Mouse (Mus musculus): ENCODE measurements around the gene Otulinl. TPM values are rescaled to one million over a fixed set of nuclear protein-coding genes. Genes with fewer than 3 reads are reported as not detected.

The Otulinl gene
- polyA plus RNA-seq, 1 experiment from 2014 or later = 9.8 TPM

DNA sequence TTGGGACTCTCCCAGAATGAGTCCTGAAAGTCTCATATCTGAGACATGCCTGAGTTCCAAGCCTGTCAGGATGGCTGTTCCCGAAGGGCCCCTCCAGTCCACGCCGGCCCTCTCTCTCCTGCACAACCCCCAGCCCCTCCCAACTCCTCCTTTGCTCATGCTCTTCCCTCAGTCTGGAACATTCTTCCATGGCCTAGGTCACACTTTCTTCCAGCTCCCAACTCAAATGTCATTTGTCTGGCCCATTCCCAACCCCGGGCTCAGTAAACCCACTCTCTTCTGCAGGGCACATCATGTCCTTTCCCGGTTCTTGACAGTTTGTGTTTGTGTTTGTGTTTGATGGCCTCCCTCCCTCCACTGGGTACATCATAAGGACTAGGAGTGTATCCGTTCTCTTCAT is 7.3 kb downstream of the Otulinl start:
- Histone ChIP-seq H3K4me1 (ENCODE audit: control insufficient read depth, insufficient read depth, low read length) (no peaks in the 10 kb centered on the region), H3K36me3 (ENCODE audit: control insufficient read depth, insufficient read depth, low read length) (no peaks in the 10 kb centered on the region), H3K9me3 (ENCODE audit: control insufficient read depth, low read length) (no peaks in the 10 kb centered on the region), H3K9ac (ENCODE audit: low read length) (no peak overlapping the region), H3K4me3 (ENCODE audit: low read depth, low read length) (no peak overlapping the region), H3K27me3 (ENCODE audit: control insufficient read depth, insufficient read depth, low read length) (no peaks in the 10 kb centered on the region), H3K4me2 (ENCODE audit: low read depth) (no peak overlapping the region), H3K27ac (ENCODE audit: low read depth, low read length) (no peak overlapping the region)
- ATAC-seq (ENCODE audit: insufficient read depth, low FRiP score, low TSS enrichment) (no peak), DNase-seq (ENCODE audit: low spot score) (no peak)
- 91% methylated on average over 6 of the region's 6 CpGs for WGBS

DNA sequence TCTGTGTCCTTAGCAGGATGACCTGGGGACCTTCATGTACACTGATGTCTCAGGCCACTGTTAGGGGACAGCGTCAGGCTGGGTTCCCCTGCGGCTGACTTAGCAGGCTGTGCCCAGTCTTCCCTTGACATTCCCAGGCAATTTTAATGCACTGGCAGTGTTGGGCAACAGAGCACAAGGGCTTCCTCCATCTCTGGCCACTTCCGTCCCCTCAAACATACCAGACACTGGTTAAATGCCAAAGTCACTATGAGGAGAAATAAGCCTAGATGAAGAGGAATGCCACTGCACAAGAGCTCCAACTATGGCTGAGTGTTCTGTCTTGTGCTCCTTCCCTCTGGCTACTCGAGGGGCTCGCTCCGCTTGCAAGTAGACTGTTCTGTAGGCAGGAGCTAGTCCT is 8.2 kb downstream of the Otulinl start:
- Histone ChIP-seq H3K36me3 (ENCODE audit: control insufficient read depth, insufficient read depth, low read length) (no peaks in the 10 kb centered on the region), H3K4me1 (ENCODE audit: control insufficient read depth, insufficient read depth, low read length) (no peaks in the 10 kb centered on the region), H3K27ac (ENCODE audit: low read depth, low read length) (no peak overlapping the region), H3K9ac (ENCODE audit: low read length) (no peak overlapping the region), H3K4me2 (ENCODE audit: low read depth) (no peak overlapping the region), H3K9me3 (ENCODE audit: control insufficient read depth, low read length) (no peaks in the 10 kb centered on the region), H3K4me3 (ENCODE audit: low read depth, low read length) (no peak overlapping the region), H3K27me3 (ENCODE audit: control insufficient read depth, insufficient read depth, low read length) (no peaks in the 10 kb centered on the region)
- WGBS = 93% methylated on average over 6 of the region's 6 CpGs
- ATAC-seq (ENCODE audit: insufficient read depth, low FRiP score, low TSS enrichment) = no peak
- DNase-seq (ENCODE audit: low spot score) = no peak

DNA sequence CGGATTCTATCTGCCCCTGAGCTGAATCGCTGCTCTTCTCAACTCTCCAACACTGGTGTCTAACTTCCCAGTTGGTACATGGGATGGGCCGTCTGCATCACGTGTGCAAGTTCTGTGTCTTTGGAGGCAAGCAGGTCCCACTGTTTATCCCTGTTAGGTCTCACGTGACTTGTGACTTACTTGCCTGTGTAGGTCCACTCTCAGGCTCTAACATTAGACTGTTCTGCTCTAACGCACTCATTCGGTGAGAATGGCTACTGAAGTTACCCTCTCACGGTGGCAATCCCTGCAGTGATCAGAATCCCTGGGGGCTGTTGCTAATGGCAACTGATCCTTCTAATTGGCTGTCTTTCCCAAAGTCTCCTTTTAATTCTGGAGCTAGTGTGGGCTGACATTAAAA is 9.1 kb downstream of the Otulinl start:
- Histone ChIP-seq H3K27me3 (ENCODE audit: control insufficient read depth, insufficient read depth, low read length) (no peaks in the 10 kb centered on the region), H3K27ac (ENCODE audit: low read depth, low read length) (no peak overlapping the region), H3K9ac (ENCODE audit: low read length) (no peak overlapping the region), H3K4me3 (ENCODE audit: low read depth, low read length) (no peak overlapping the region), H3K9me3 (ENCODE audit: control insufficient read depth, low read length) (no peaks in the 10 kb centered on the region), H3K4me2 (ENCODE audit: low read depth) (no peak overlapping the region), H3K4me1 (ENCODE audit: control insufficient read depth, insufficient read depth, low read length) (no peaks in the 10 kb centered on the region), H3K36me3 (ENCODE audit: control insufficient read depth, insufficient read depth, low read length) (no peaks in the 10 kb centered on the region)
- DNase-seq (ENCODE audit: low spot score) = no peak
- WGBS = 75% methylated on average over 8 of the region's 8 CpGs
- ATAC-seq (ENCODE audit: insufficient read depth, low FRiP score, low TSS enrichment) = no peak

DNA sequence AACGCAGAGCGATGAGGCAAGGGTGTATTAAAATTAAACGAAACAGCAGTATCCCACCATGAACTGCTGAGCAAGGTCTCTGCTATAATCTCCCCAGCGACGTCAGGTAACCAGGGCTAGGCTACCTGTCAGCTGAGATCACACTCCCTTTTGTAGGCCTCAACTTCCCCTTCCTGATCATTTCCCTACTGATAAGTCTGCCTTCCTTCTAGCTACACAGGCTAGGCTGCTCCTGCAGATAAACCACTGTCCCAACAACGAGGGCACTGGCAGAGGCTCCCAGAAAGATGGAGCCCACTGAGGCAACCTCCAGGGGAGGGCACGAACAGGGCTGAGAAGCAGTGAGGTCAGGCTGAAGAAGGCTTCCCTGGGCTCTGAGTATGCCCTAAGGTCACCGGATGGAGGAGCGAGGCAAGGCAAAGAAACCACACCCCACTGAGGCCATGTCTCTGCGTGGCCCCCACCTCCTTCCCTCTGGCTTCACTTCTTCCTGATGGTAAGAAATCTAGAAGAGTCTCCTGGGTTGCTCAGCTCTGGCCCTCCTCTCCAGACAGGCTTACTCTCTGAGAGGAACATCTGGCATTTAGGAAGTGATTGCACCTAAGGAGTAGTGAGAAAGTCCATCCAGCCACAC is 9.7 kb downstream of the Otulinl start:
- H3K27ac ChIP-seq (ENCODE audit: low read depth, low read length) = no peak overlapping the region
- H3K27me3 ChIP-seq (ENCODE audit: control insufficient read depth, insufficient read depth, low read length) = no peaks in the 10 kb centered on the region
- no peaks in the 10 kb centered on the region for H3K36me3 ChIP-seq (ENCODE audit: control insufficient read depth, insufficient read depth, low read length)
- 92% methylated on average over 10 of the region's 10 CpGs for WGBS
- H3K9me3 ChIP-seq (ENCODE audit: control insufficient read depth, low read length) = no peaks in the 10 kb centered on the region
- no peak overlapping the region for H3K4me3 ChIP-seq (ENCODE audit: low read depth, low read length)
- no peak overlapping the region for H3K4me2 ChIP-seq (ENCODE audit: low read depth)
- no peak for ATAC-seq (ENCODE audit: insufficient read depth, low FRiP score, low TSS enrichment)
- no peak overlapping the region for H3K9ac ChIP-seq (ENCODE audit: low read length)
- DNase-seq (ENCODE audit: low spot score) = no peak
- H3K4me1 ChIP-seq (ENCODE audit: control insufficient read depth, insufficient read depth, low read length) = no peaks in the 10 kb centered on the region

DNA sequence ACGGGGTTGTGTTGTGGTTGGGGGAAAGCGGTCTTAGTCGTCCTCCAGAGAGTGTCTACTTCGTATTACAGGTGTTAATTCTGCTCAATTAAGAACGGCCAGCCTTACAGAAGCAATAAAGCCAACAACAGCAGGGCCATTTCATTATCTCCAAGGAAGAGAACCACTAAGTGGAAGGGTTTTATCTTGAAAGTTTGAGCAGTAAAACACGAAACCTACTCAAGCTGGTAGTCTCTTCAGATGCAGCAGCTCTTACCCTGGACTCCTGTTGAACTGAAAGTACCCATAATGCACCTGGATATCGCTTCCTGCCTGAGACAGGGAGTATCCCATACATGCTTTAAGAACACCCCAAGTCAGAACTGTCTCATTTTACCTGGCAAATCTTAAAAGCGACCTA is 10.7 kb downstream of the Otulinl start:
- 82% methylated on average over 8 of the region's 8 CpGs for WGBS
- H3K9ac ChIP-seq (ENCODE audit: low read length) = no peak overlapping the region
- no peak overlapping the region for H3K4me3 ChIP-seq (ENCODE audit: low read depth, low read length)
- no peak overlapping the region for H3K27ac ChIP-seq (ENCODE audit: low read depth, low read length)
- ATAC-seq (ENCODE audit: insufficient read depth, low FRiP score, low TSS enrichment) (no peak), DNase-seq (ENCODE audit: low spot score) (no peak)
- H3K4me2 ChIP-seq (ENCODE audit: low read depth) = no peak overlapping the region
- no peaks in the 10 kb centered on the region for H3K4me1 ChIP-seq (ENCODE audit: control insufficient read depth, insufficient read depth, low read length)
- H3K27me3 ChIP-seq (ENCODE audit: control insufficient read depth, insufficient read depth, low read length) = no peaks in the 10 kb centered on the region
- no peaks in the 10 kb centered on the region for H3K36me3 ChIP-seq (ENCODE audit: control insufficient read depth, insufficient read depth, low read length)
- no peaks in the 10 kb centered on the region for H3K9me3 ChIP-seq (ENCODE audit: control insufficient read depth, low read length)

DNA sequence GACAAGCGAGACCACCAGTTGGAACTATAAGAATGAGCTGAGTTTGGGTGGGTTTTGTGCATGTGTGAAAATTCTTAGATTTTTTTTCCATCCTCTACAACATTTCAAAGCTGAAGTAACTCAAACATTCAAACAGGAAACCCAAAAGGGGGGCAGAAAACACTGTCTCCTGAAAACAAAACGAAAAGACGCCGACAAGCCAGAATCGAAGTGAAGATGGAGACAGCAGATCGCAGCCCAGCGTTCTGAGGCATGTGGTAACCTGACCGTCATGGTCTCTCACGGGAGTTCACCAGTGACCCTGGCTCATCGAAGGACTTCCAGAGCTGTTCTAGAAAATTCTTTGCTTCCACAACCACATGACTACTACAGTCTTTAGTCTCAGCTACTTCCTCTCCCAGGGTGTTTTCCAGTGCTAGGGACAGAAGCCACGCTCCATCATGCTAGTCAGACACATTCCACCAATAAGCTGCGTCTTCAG is 11.4 kb downstream of the Otulinl start:
- no peak for DNase-seq (ENCODE audit: low spot score)
- WGBS = 89% methylated on average over 12 of the region's 12 CpGs

DNA sequence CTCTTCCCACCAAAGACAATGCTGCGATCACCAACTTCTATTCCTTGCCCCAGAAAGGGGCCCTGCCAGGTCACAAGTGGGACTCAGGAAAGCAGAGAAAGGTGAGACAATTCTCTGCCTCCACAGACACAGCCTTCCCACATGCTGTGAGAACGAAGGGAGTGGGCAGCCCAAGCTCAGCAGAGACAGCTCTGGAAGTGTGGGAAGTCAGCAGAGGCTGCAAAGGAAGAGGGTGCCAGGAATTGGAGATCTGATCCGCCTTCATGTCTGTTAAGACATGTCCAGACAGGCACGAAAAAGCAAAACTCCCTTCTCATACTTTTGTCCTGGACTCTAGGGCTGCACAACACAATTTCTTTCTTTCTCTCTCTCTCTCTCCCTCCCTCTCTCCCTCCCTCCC is 12.1 kb downstream of the Otulinl start:
- DNase-seq (ENCODE audit: low spot score) = no peak

More for the DNA sequence above, 11.4 kb downstream of the Otulinl start:
- Histone ChIP-seq H3K9ac (ENCODE audit: low read length) (no peak overlapping the region), H3K27me3 (ENCODE audit: control insufficient read depth, insufficient read depth, low read length) (no peaks in the 10 kb centered on the region), H3K27ac (ENCODE audit: low read depth, low read length) (no peak overlapping the region), H3K9me3 (ENCODE audit: control insufficient read depth, low read length) (no peaks in the 10 kb centered on the region), H3K4me2 (ENCODE audit: low read depth) (no peak overlapping the region), H3K4me1 (ENCODE audit: control insufficient read depth, insufficient read depth, low read length) (no peaks in the 10 kb centered on the region), H3K4me3 (ENCODE audit: low read depth, low read length) (no peak overlapping the region), H3K36me3 (ENCODE audit: control insufficient read depth, insufficient read depth, low read length) (no peaks in the 10 kb centered on the region)
- no peak for ATAC-seq (ENCODE audit: insufficient read depth, low FRiP score, low TSS enrichment)

DNA sequence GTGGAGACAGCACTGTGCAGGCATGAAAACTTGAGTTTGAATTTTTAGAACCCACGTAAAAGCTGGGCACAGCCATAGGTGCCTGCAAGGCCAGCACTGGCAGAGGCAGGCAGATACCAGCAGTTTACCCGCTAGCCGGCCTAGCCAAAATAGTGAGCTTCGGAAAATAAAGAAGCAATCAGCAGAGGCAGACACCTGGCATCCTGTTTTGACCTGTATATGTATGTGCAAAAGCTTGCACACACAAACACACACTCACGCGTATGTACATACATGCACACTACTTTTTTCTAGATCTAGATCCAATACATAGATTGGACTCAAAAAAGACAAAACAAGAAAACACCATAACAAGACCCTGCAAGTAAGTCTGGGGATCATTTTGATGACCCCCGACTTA is 12.8 kb downstream of the Otulinl start:
- DNase-seq (ENCODE audit: low spot score) (no peak), ATAC-seq (ENCODE audit: insufficient read depth, low FRiP score, low TSS enrichment) (no peak)
- H3K27ac ChIP-seq (ENCODE audit: low read depth, low read length) = no peak overlapping the region
- H3K4me1 ChIP-seq (ENCODE audit: control insufficient read depth, insufficient read depth, low read length) = no peaks in the 10 kb centered on the region
- no peaks in the 10 kb centered on the region for H3K9me3 ChIP-seq (ENCODE audit: control insufficient read depth, low read length)
- no peaks in the 10 kb centered on the region for H3K27me3 ChIP-seq (ENCODE audit: control insufficient read depth, insufficient read depth, low read length)
- H3K4me2 ChIP-seq (ENCODE audit: low read depth) = no peak overlapping the region
- H3K4me3 ChIP-seq (ENCODE audit: low read depth, low read length) = no peak overlapping the region
- no peaks in the 10 kb centered on the region for H3K36me3 ChIP-seq (ENCODE audit: control insufficient read depth, insufficient read depth, low read length)
- no peak overlapping the region for H3K9ac ChIP-seq (ENCODE audit: low read length)
- WGBS = 92% methylated on average over 7 of the region's 7 CpGs

More for the DNA sequence above, 12.1 kb downstream of the Otulinl start:
- 75% methylated on average over 4 of the region's 4 CpGs for WGBS
- Histone ChIP-seq H3K9me3 (ENCODE audit: control insufficient read depth, low read length) (no peaks in the 10 kb centered on the region), H3K36me3 (ENCODE audit: control insufficient read depth, insufficient read depth, low read length) (no peaks in the 10 kb centered on the region), H3K27ac (ENCODE audit: low read depth, low read length) (no peak overlapping the region), H3K4me3 (ENCODE audit: low read depth, low read length) (no peak overlapping the region), H3K4me1 (ENCODE audit: control insufficient read depth, insufficient read depth, low read length) (no peaks in the 10 kb centered on the region), H3K27me3 (ENCODE audit: control insufficient read depth, insufficient read depth, low read length) (no peaks in the 10 kb centered on the region), H3K4me2 (ENCODE audit: low read depth) (no peak overlapping the region), H3K9ac (ENCODE audit: low read length) (no peak overlapping the region)
- no peak for ATAC-seq (ENCODE audit: insufficient read depth, low FRiP score, low TSS enrichment)

DNA sequence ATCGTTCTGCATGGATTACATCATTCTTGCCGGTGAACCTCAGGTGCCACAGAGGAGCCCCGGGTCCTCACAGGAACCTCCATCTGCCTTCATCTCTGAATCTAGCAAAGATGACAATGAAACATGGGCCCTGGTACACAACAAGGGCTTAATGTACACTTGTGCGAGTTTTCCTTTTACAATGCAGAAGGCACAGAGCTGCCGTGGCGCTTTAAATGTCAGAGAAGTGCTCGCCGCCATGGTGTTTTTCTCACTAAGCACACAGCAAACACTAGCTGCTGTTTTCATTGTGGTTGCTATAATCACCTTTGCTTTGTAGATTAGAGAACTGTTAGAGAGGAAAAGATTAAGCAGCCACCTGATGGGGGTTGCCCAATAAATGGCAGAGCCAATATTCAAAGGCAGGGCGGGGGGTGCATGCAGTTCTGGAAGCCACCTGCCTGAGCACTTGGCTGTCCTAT is 13.3 kb downstream of the Otulinl start:
- no peak overlapping the region for H3K27ac ChIP-seq (ENCODE audit: low read depth, low read length)
- ATAC-seq (ENCODE audit: insufficient read depth, low FRiP score, low TSS enrichment) = no peak
- H3K4me1 ChIP-seq (ENCODE audit: control insufficient read depth, insufficient read depth, low read length) = no peaks in the 10 kb centered on the region
- H3K9me3 ChIP-seq (ENCODE audit: control insufficient read depth, low read length) = no peaks in the 10 kb centered on the region
- no peaks in the 10 kb centered on the region for H3K27me3 ChIP-seq (ENCODE audit: control insufficient read depth, insufficient read depth, low read length)
- no peak overlapping the region for H3K4me2 ChIP-seq (ENCODE audit: low read depth)
- WGBS = 81% methylated on average over 9 of the region's 9 CpGs
- DNase-seq (ENCODE audit: low spot score) = no peak
- no peak overlapping the region for H3K4me3 ChIP-seq (ENCODE audit: low read depth, low read length)
- no peaks in the 10 kb centered on the region for H3K36me3 ChIP-seq (ENCODE audit: control insufficient read depth, insufficient read depth, low read length)
- H3K9ac ChIP-seq (ENCODE audit: low read length) = no peak overlapping the region
